Mouse (Mus musculus) liver, adult 2 months (tissue): ENCODE results near the gene Rfxap.

Experiments
- CTCF ChIP-seq: fragments of 200-500 bp; IDR thresholded peaks from 2 replicates; pipeline ENCODE4 v1.5.1; 2011; ENCODE audit warnings: low read depth, low read length, control low read depth
- POLR2A ChIP-seq: fragments of 200-500 bp; IDR thresholded peaks from 2 replicates; pipeline ENCODE4 v1.6.1; 2011; ENCODE audit warnings: low read length, control low read depth; ENCODE audit not compliant: insufficient read depth; ENCODE audit errors: extremely low read depth

DNA sequence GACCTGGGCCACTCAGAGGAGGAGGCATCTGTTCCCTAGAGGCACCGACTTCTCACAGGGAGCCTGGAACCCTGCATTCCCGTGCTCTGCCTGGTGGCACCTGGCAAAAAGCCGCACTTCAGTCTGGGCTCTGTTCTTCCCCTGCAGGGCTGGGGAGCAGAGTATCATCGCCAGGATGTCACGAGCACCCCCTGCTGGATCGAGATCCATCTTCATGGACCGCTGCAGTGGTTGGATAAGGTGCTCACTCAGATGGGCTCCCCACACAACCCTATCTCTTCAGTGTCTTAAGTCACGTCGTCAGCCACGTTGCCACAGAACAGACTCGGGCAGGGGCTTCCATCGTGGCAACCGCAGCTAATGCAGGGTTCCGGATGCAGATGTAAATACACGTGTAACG lies 10.4 kb downstream of the Rfxap start:
- TF ChIP-seq CTCF: peak; percentile 70
- TF ChIP-seq POLR2A: no peak
